Mouse (Mus musculus) hindbrain, embryonic 10.5 days (tissue): Measurements from ENCODE around the gene Gtf2a2. TPM values are rescaled to one million over a fixed set of nuclear protein-coding genes. Genes with fewer than 3 reads are reported as not detected.

Experiments used
- DNase-seq: peaks from one replicate; pipeline ENCODE4 v3.0.0-alpha.2; 2017; ENCODE audit warnings: low spot score
- H3K27ac ChIP-seq: fragments of 300-500 bp; sonication (generic); 2 replicates; pipeline ENCODE4 v1.5.1; 2016; ENCODE audit warnings: mild to moderate bottlenecking, moderate library complexity
- H3K27me3 ChIP-seq: fragments of 300-500 bp; sonication (generic); 2 replicates; pipeline ENCODE4 v1.6.1; 2016; ENCODE audit warnings: mild to moderate bottlenecking; ENCODE audit not compliant: poor library complexity, insufficient read depth, severe bottlenecking
- H3K36me3 ChIP-seq: fragments of 300-500 bp; sonication (generic); 2 replicates; pipeline ENCODE4 v1.6.1; 2016; ENCODE audit warnings: mild to moderate bottlenecking, moderate library complexity
- H3K4me1 ChIP-seq: fragments of 300-500 bp; sonication (generic); replicated peaks from 2 replicates; pipeline ENCODE4 v1.6.1; 2016; ENCODE audit warnings: mild to moderate bottlenecking
- H3K4me3 ChIP-seq: fragments of 300-500 bp; sonication (generic); 2 replicates; pipeline ENCODE4 v1.5.1; 2016; ENCODE audit warnings: mild to moderate bottlenecking, moderate library complexity
- H3K9me3 ChIP-seq: fragments of 300-500 bp; sonication (generic); 2 replicates; pipeline ENCODE4 v1.6.1; 2016; ENCODE audit warnings: mild to moderate bottlenecking, moderate library complexity
- WGBS: fragments of 180-500 bp; shearing (Covaris S2); methylation state at CpG from one replicate; pipeline ENCODE4 v1.1.7; 2016; 5-methylcytosine and 5-hydroxymethylcytosine counted together
- polyA plus RNA-seq: library from polyadenylated mRNA; unstranded; fragments of >200 nt; fragmentation: Nextera tagmentation; extraction: Ambion mirVana; gene quantifications from 2 replicates; pipeline ENCODE4 v1.2.1, GENCODE M21; 2016

Gtf2a2 gene
- polyA plus RNA-seq, 1 experiment from 2014 or later: 185 TPM

DNA sequence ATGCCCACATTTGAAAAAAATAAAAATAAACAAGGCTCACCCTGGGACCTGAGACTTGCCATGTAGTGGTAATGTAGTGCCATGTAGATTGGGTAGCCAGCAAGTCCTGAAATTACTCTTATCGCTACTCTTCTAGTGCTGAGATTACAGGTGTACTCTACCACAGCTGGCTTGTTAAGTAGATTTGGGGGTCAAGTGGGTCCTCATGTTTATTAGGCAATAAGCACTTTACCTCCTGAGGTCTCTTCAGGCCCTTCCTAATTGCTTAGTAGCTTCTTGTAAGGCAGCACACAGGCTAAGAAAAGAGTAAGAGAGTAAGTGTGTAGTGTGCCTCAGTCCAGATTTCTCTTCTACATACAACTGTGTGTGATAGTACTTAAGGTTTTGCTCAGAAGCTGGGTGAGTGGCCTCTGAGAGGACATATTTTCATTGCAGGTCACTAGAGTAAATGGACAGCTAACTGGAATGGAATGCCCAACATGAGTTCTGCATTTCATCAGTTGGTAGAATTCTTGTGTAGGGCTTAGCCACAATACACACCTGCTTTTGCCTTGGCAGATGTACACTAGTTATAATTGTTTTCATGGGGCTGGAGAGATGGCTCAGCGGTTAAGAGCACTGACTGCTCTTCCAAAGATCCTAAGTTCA is 13.1 kb downstream of the Gtf2a2 start:
- Histone ChIP-seq H3K27ac (no peak overlapping the region), H3K4me3 (no peak overlapping the region), H3K36me3 (peaks cover 26% of the 10 kb centered on the region), H3K27me3 (no peaks in the 10 kb centered on the region), H3K9me3 (no peaks in the 10 kb centered on the region), H3K4me1 (no peaks in the 10 kb centered on the region)
- DNase-seq: no peak
- WGBS: 93% methylated on average over 2 of the region's 2 CpGs

DNA sequence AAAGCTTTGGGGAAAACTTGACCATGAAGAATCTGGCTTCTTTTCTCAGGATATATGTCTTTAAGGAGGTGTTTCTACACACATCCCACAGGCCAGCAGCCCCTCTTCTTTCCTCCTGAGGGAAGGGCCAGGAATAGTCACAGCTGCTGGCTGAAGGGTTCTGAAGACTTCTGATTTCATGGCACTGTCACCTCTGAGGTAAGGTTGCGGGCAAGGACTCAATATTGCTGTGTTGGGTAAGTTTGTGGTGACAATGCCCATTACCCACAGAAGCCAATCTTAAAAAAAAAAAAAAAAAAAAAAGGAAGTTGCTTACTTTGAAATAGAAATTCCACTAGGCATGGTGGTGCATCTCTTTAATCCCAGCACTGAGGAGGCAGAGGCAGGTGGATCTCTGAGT is 19.8 kb downstream of the Gtf2a2 start:
- H3K4me1 ChIP-seq: no peaks in the 10 kb centered on the region
- no peaks in the 10 kb centered on the region for H3K9me3 ChIP-seq
- H3K4me3 ChIP-seq: no peak overlapping the region
- no peaks in the 10 kb centered on the region for H3K27me3 ChIP-seq
- DNase-seq: no peak
- H3K27ac ChIP-seq: no peak overlapping the region
- no peaks in the 10 kb centered on the region for H3K36me3 ChIP-seq
- WGBS: 92% methylated on average over 1 of the region's 1 CpGs

DNA sequence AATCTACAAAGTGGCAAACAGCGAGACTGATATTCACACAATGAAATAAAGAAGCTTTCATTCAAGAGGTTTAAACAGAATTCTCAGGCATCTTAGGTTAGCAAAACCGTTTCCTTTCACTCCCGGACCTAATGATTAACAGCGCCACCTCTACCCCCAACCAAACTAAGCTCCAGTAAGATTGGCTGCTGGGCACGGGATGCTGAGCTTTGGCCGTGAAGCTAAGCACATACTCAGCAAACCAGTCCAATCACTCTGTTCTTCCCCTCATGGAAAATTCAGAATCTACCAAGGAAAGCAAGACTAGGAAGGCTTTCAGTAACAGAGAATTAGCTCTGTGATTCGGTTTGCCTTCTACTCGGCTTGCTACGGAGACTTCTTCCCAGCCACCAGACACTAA is 20.7 kb downstream of the Gtf2a2 start:
- Histone ChIP-seq H3K4me3 (no peak overlapping the region), H3K4me1 (no peaks in the 10 kb centered on the region), H3K9me3 (no peaks in the 10 kb centered on the region), H3K36me3 (no peaks in the 10 kb centered on the region), H3K27ac (no peak overlapping the region), H3K27me3 (no peaks in the 10 kb centered on the region)
- WGBS: 82% methylated on average over 9 of the region's 9 CpGs
- DNase-seq: no peak

DNA sequence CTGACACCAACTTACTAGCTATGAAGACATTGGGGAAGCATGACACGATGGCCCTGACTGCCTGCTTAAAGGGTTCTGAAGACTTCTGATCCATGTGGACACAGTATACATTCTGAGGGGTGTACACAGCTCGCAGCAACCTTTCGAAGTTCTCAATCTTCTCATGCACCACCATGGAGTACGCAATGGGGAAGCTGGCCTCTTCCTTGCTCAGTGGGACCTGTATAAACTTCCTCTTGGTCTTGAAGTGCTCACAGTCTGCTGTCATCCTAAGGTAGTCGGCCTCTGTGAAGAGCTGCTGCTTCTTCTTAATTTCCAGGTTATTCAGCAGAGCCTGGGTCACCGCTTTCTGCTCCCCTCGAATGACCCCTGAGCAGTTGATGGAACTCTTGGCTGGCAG is 22.4 kb downstream of the Gtf2a2 start:
- Histone ChIP-seq H3K36me3 (no peaks in the 10 kb centered on the region), H3K27ac (no peak overlapping the region), H3K4me3 (no peak overlapping the region), H3K9me3 (0 out of 2 replicates have a peak, but pooled peaks cover 3% of the 10 kb centered on the region), H3K27me3 (no peaks in the 10 kb centered on the region), H3K4me1 (no peaks in the 10 kb centered on the region)
- no peak for DNase-seq
- 91% methylated on average over 7 of the region's 7 CpGs for WGBS

DNA sequence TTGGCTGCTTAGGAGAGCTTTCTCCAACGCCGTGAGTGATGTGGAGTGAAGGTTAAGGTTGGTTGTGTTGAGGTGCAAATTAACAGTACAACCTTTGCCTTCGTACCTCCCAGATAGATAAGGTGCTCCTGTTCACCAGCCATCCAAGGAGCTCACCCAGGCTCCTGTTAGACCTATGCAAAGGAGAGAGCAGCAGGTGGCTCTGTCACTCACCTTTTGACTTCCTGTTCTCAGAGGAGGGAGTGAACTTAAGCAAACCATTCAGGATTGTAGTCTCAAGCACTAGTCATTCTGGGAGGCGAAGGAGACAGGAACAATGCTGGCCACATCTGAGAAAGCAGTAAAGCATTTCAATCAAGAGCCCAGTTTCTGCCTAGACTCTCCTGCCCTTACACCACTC is 24.3 kb downstream of the Gtf2a2 start:
- WGBS: 75% methylated on average over 4 of the region's 4 CpGs
- H3K4me1 ChIP-seq: no peaks in the 10 kb centered on the region
- DNase-seq: no peak
- H3K9me3 ChIP-seq: 0 out of 2 replicates have a peak, but pooled peaks cover 3% of the 10 kb centered on the region
- no peaks in the 10 kb centered on the region for H3K36me3 ChIP-seq
- H3K27ac ChIP-seq: no peak overlapping the region
- H3K27me3 ChIP-seq: no peaks in the 10 kb centered on the region
- no peak overlapping the region for H3K4me3 ChIP-seq

DNA sequence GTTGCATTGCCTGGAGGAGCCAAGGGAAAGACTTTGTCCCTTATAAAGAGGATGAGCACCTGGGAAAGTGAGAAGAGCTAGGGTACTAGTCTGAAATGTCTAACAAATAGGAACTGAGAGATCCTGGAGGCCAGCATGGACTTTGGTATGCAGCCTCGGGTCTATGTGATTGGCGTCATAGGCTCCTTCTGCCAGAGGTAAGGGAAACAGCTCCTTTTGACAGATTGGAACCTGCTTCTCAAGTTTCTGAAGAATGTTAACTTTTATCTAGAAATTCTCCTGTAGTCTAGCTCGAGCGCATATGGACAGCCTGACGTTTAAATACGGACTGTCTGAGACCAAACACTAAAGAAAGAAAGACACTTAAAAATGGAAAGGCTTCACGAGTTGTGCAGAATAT is 25.6 kb downstream of the Gtf2a2 start, which contains the start of gene Gcnt3:
Gene Gcnt3, minus strand, starts transcription at position 101 of the 400 bp plus-strand sequence.
- Histone ChIP-seq H3K9me3 (0 out of 2 replicates have a peak, but pooled peaks cover 3% of the 10 kb centered on the region), H3K4me1 (no peaks in the 10 kb centered on the region), H3K4me3 (no peak within 1 kb of the TSS), H3K36me3 (no peaks in the 10 kb centered on the region), H3K27me3 (no peaks in the 10 kb centered on the region), H3K27ac (no peak within 1 kb of the TSS)
- DNase-seq: no peak
- WGBS: 88% methylated on average over 7 of the region's 7 CpGs

DNA sequence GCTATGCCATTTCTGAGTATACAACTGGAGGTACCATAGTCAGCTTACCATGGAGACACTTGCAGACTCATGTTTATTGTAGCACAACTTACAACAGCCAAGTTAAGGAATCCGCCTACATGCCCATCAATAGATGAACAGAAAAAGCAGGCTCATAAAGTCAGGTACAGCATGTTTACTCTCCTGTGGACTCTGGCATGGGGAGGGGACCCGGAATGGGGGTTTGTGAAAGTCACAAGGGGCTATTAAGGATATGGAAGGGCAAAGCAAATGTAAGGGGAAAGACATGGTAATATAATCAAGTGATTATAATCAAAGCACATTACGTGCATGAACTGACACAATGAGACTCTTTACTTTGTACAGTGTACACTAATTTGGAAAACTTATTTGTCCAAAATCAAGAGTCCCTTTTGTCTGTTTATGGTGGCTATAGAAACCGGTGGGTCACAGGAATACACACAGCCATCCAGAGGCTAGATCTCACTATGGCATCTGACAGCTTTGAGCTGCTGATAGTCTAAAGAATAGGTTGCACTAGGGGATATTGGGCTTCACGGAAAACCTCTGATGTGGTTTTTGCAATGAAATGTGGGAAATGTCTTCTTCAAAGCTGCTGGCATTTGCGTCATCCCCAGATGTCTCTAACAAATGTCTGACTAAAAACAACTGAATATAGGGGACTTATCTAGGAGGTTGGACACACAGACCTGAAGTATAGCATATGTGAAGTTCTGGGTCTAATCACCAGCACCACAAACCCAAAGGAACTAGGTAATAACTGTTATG is 27.4 kb downstream of the Gtf2a2 start:
- Histone ChIP-seq H3K36me3 (no peaks in the 10 kb centered on the region), H3K27me3 (no peaks in the 10 kb centered on the region), H3K9me3 (0 out of 2 replicates have a peak, but pooled peaks cover 3% of the 10 kb centered on the region), H3K4me1 (no peaks in the 10 kb centered on the region), H3K27ac (no peak overlapping the region), H3K4me3 (no peak overlapping the region)
- DNase-seq: no peak
- WGBS: 92% methylated on average over 6 of the region's 6 CpGs

DNA sequence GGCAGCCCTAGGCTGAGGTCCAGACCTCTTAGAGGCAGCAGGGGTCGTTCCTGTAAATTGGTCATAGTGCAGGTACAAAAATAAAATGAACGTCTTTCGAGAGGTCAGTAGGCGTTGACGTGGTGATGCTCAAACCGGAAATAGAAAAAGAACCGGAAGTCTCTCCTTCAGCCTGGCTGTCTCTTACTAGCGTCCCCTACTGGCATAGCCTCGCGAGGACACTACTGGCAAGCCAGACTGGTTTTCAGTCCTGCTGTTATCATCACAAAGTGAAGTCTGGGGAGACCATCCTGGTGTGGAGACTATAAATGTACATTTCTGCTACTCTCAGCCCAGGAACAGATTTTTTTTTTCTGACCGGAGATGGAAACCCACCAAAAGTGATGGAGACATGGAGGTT is 28.2 kb downstream of the Gtf2a2 start:
- no peaks in the 10 kb centered on the region for H3K4me1 ChIP-seq
- H3K9me3 ChIP-seq: 0 out of 2 replicates have a peak, but pooled peaks cover 3% of the 10 kb centered on the region
- 86% methylated on average over 11 of the region's 11 CpGs for WGBS
- H3K4me3 ChIP-seq: no peak overlapping the region
- H3K27me3 ChIP-seq: no peaks in the 10 kb centered on the region
- no peak overlapping the region for H3K27ac ChIP-seq
- no peak for DNase-seq
- no peaks in the 10 kb centered on the region for H3K36me3 ChIP-seq

DNA sequence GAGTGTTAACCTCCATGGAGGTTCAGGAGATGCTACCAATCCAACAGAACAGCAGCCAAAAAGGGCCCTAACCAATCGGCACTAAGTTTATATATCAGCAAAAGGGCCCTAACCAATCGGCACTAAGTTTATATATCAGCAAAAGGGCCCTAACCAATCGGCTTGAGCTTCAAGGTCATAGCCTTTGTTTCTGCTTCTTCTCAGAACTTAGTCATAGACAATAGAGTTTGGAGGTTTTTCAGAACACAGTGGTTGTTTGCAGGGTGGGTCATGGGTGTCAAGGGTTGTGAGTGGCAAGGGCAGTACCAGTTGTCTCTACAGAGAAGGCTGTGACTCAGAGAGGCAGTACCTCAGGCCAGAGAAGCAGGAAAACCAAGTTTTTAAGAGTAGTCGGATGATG is 29.8 kb downstream of the Gtf2a2 start:
- no peaks in the 10 kb centered on the region for H3K36me3 ChIP-seq
- H3K4me3 ChIP-seq: no peak overlapping the region
- no peak for DNase-seq
- H3K27me3 ChIP-seq: no peaks in the 10 kb centered on the region
- H3K4me1 ChIP-seq: no peaks in the 10 kb centered on the region
- WGBS: 93% methylated on average over 4 of the region's 4 CpGs
- H3K27ac ChIP-seq: no peak overlapping the region
- 0 out of 2 replicates have a peak, but pooled peaks cover 3% of the 10 kb centered on the region for H3K9me3 ChIP-seq

DNA sequence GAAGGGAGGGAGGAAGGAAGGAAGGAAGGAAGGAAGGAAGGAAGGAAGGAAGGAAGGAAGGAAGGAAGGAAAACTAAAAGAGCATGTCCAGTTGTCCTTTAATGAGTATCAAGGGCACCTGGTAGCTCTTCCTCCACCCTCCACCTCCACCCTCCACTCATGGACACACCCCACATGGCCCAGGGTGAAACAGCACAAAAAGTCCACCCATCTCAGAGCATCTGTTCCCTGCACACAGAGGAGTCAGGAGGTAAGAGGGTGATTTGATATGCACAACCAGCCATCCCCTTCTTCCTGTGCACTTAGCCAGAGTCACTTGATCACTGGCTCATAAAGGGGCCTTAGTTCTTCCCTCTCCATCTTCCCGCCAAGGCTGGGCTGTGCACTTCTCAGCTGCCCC is 30.6 kb downstream of the Gtf2a2 start:
- Histone ChIP-seq H3K27ac (no peak overlapping the region), H3K4me3 (no peak overlapping the region), H3K4me1 (0 out of 2 replicates have a peak, but pooled peaks cover 3% of the 10 kb centered on the region), H3K9me3 (0 out of 2 replicates have a peak, but pooled peaks cover 3% of the 10 kb centered on the region), H3K27me3 (no peaks in the 10 kb centered on the region), H3K36me3 (no peaks in the 10 kb centered on the region)
- 82% methylated on average over 1 of the region's 1 CpGs for WGBS
- DNase-seq: no peak

DNA sequence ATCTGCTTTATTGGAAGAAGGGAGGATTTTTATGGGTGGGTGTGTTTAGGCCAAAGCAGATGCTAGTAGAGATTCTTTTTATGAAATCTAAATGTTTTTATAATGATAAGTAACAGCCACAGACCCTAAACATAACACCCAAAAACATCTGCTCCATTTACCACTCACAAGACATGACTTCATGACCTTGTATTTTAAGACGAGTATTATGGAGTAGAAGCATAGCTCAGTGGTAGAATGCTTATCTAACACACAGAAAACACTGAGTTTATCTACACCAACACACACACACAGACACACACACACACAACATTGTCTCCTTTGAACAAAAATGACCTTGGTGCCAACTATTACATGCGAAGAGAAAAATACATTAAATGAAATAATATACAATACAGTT is 32.5 kb downstream of the Gtf2a2 start:
- WGBS: 88% methylated on average over 2 of the region's 2 CpGs

DNA sequence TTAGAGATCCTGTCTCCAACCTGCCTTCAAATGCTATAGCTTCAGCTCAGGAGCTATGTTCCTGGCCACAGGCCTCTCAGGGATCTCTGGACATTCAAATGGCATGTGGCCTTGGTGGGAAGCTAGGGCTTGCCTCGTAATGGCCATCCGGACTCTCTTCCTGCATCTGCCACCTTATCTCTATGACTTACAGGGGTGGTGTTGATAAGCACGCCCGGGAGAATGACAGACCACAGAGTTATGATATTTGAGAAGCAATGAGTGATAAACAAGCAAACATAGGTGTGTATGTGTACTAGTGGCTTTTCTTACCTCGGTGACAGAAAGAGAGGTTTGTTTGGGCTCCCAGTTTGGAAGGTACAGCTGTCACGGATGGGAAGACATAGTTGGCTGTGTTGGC is 33.9 kb downstream of the Gtf2a2 start:
- H3K27me3 ChIP-seq: no peaks in the 10 kb centered on the region
- DNase-seq: no peak
- H3K4me3 ChIP-seq: no peak overlapping the region
- H3K9me3 ChIP-seq: no peaks in the 10 kb centered on the region
- peaks cover 29% of the 10 kb centered on the region for H3K4me1 ChIP-seq
- WGBS: 91% methylated on average over 6 of the region's 6 CpGs
- H3K36me3 ChIP-seq: no peaks in the 10 kb centered on the region
- H3K27ac ChIP-seq: no peak overlapping the region

More for the DNA sequence above, 32.5 kb downstream of the Gtf2a2 start:
- Histone ChIP-seq H3K4me3 (no peak overlapping the region), H3K36me3 (no peaks in the 10 kb centered on the region), H3K27me3 (no peaks in the 10 kb centered on the region), H3K4me1 (peaks cover 23% of the 10 kb centered on the region), H3K27ac (no peak overlapping the region), H3K9me3 (no peaks in the 10 kb centered on the region)
- DNase-seq: no peak

DNA sequence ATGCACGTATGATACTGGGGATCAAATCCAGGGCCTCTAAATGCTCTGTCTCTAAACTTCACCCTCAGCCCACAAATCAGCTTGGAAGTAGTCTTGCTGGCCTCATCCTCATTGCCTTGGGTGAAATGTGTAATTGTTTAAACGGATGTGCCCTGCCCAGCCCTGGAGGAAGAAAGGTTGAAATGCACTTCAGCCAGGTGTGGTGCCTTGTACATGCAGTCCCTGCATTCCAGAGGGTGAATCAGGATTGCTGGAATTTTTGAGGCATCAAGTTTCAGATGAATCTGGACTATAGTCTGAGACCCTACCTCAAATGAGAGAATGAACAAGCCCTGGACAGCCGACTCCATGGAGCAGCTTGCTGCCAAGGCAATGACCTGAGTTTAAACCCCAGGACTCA is 35.5 kb downstream of the Gtf2a2 start:
- WGBS: 74% methylated on average over 3 of the region's 3 CpGs
- H3K27me3 ChIP-seq: no peaks in the 10 kb centered on the region
- H3K4me1 ChIP-seq: peaks cover 29% of the 10 kb centered on the region
- no peaks in the 10 kb centered on the region for H3K36me3 ChIP-seq
- no peak for DNase-seq
- H3K9me3 ChIP-seq: no peaks in the 10 kb centered on the region
- H3K4me3 ChIP-seq: no peak overlapping the region
- H3K27ac ChIP-seq: no peak overlapping the region
